Mouse (Mus musculus): ENCODE data around the gene 4930539E08Rik. TPM values are rescaled to one million over a fixed set of nuclear protein-coding genes. Genes with fewer than 3 reads are reported as not detected.

4930539E08Rik gene
- polyA plus RNA-seq, 1 experiment from 2014 or later: 4.8 TPM

DNA sequence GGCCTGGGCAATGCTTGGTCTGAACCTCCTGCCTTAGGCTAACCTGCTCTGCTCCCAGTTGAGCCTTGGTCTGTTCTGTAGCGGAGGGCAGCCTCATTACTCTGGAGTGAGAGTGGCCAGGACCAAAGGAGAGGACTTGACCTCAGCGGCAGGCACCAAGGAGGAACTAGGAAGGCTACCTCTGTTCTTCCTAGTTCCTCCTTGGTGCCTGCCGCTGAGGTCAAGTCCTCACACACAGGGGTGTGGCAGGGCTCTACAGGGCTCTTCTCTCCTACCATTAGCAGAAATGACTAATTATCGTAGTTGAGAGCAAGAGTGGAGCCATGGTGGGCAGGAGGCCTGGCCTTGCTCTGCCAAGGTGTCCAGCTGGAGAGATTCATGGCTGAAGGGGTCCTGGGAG, 47.7 kb downstream of the 4930539E08Rik start:
- no peak overlapping the region for H3K27ac ChIP-seq
- no peak overlapping the region for H3K4me3 ChIP-seq (replicated peaks)
- no peaks in the 10 kb centered on the region for H3K36me3 ChIP-seq
- H3K4me1 ChIP-seq (replicated peaks): no peaks in the 10 kb centered on the region
- no peak overlapping the region for H3K4me2 ChIP-seq (replicated peaks)
- no peak for ATAC-seq
- no peaks in the 10 kb centered on the region for H3K9me3 ChIP-seq
- no peak overlapping the region for H3K9ac ChIP-seq
- WGBS: 85% methylated on average over 4 of the region's 4 CpGs
- H3K27me3 ChIP-seq (replicated peaks): no peaks in the 10 kb centered on the region

DNA sequence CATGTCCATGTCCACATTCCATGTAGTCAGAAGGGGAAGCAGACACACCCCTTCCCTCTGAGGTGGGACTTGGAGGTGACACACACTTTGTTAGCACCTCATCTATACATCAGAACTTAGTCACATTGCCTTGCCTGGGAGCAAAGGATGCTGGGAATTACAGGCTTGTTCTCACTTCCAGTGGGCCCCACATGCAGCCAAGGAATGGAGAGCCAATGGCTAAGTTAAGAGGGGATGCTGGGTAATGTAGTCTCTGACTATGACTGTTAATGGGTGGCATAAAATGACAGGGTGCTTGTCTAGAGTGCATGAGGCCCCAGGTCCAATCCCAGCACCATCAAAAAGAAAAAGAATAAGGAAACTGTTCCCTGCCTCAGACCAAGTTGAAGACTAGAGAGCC, 48.2 kb downstream of the 4930539E08Rik start:
- no peak overlapping the region for H3K4me2 ChIP-seq (replicated peaks)
- H3K27me3 ChIP-seq (replicated peaks): no peaks in the 10 kb centered on the region
- no peaks in the 10 kb centered on the region for H3K36me3 ChIP-seq
- no peak overlapping the region for H3K9ac ChIP-seq
- 0 out of 2 replicates have a peak, but pooled peaks have one; percentile 41 for ATAC-seq
- H3K4me3 ChIP-seq (replicated peaks): no peak overlapping the region
- no peaks in the 10 kb centered on the region for H3K9me3 ChIP-seq
- no peaks in the 10 kb centered on the region for H3K4me1 ChIP-seq (replicated peaks)
- H3K27ac ChIP-seq: no peak overlapping the region

DNA sequence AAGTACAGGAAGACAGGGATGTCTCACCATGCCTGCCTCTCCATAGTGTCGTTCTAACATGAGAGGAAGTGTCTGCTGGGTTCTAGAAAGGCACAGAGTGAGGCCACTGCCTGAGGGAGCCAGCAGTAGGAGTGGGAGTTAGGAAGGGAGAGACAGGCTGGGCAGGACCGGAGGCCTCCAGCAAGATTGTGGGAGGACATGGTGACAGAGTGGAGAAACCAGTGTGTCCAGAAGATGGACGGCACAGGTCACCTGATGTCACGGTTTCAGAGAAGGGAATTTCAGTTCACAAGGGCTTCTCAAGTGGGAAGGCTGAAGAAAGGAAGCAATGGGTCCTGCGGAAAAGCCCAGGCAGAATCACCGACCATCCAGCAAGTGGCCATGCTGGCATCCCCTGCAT, 50.7 kb downstream of the 4930539E08Rik start:
- Histone ChIP-seq H3K9ac (no peak overlapping the region), H3K9me3 (no peaks in the 10 kb centered on the region), H3K27ac (no peak overlapping the region), H3K4me1 (replicated peaks) (no peaks in the 10 kb centered on the region), H3K27me3 (replicated peaks) (no peaks in the 10 kb centered on the region), H3K36me3 (no peaks in the 10 kb centered on the region), H3K4me2 (replicated peaks) (no peak overlapping the region), H3K4me3 (replicated peaks) (no peak overlapping the region)
- 68% methylated on average over 6 of the region's 6 CpGs for WGBS
- ATAC-seq: no peak

DNA sequence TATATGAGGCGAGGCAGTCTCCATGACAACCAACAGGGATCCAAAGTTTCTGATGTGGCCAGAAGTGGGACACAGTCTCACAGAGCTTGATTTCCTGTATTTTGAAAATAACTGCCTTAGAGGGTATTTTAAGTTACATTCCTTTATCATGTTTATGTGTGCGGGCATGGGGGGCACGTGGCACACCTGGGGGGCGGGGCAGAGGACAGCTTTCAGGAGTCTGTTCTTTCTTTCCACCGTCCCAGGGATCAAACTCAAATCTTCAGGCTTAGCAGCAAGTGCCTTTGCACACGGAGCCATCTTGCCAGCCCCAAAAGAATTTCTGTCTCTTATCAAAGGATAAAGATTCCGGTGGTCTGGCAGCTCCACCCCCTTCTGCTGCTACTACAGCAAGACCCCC, 51.2 kb downstream of the 4930539E08Rik start:
- Histone ChIP-seq H3K27me3 (replicated peaks) (no peaks in the 10 kb centered on the region), H3K4me1 (replicated peaks) (no peaks in the 10 kb centered on the region), H3K9me3 (no peaks in the 10 kb centered on the region), H3K36me3 (no peaks in the 10 kb centered on the region), H3K9ac (no peak overlapping the region), H3K4me2 (replicated peaks) (no peak overlapping the region), H3K27ac (no peak overlapping the region), H3K4me3 (replicated peaks) (no peak overlapping the region)
- ATAC-seq: no peak
- 59% methylated on average over 7 of the region's 7 CpGs for WGBS

DNA sequence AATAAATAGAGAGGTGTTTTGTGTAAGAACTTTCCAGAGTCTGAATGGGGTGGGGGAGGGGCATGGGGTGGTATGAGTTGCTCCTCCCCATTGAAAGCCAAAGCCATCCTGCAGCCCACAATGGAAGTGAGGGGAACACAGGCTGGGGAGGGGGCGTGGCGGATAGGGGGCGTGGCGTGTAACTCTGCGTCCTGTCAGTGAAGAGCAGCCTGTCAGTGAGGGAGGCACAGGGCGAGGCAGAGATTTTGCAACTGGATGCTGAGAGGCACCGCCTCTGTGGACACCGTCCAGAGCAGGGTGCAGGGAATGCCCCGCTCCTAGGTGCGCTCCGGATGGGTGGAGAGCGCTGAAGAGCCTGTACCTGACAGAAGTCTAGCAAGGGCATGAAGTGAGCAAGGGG, 56.9 kb downstream of the 4930539E08Rik start, which contains the start of gene Pnpla1:
Gene Pnpla1 (plus strand): TSS at position 207 of the 400 bp plus-strand sequence.
- Histone ChIP-seq H3K27me3 (replicated peaks) (no peaks in the 10 kb centered on the region), H3K4me3 (replicated peaks) (no peak within 1 kb of the TSS), H3K9ac (no peak within 1 kb of the TSS), H3K27ac (no peak within 1 kb of the TSS), H3K36me3 (no peaks in the 10 kb centered on the region), H3K9me3 (no peaks in the 10 kb centered on the region), H3K4me2 (replicated peaks) (no peak within 1 kb of the TSS), H3K4me1 (replicated peaks) (0 out of 2 replicates have a peak, but pooled peaks cover 6% of the 10 kb centered on the region)
- ATAC-seq: peak; percentile 34
- WGBS: 42% methylated on average over 12 of the region's 12 CpGs

- no peak overlapping the region for H3K9ac ChIP-seq
- H3K27ac ChIP-seq: 0 out of 2 replicates have a peak overlapping the region, but pooled peaks have one; percentile 17
- no peaks in the 10 kb centered on the region for H3K27me3 ChIP-seq (replicated peaks)
- no peak overlapping the region for H3K4me2 ChIP-seq (replicated peaks)
- 66% methylated on average over 3 of the region's 3 CpGs for WGBS
- H3K9me3 ChIP-seq: no peaks in the 10 kb centered on the region
- no peaks in the 10 kb centered on the region for H3K36me3 ChIP-seq
- H3K4me3 ChIP-seq (replicated peaks): no peak overlapping the region
- peak; percentile 56; the same call in 1 of the 2 replicates for ATAC-seq
- H3K4me1 ChIP-seq (replicated peaks): 0 out of 2 replicates have a peak, but pooled peaks cover 6% of the 10 kb centered on the region
These were observed 59.1 kb downstream of the 4930539E08Rik start for GRCm38 (mm10) chr17:28856030-28856429.

DNA sequence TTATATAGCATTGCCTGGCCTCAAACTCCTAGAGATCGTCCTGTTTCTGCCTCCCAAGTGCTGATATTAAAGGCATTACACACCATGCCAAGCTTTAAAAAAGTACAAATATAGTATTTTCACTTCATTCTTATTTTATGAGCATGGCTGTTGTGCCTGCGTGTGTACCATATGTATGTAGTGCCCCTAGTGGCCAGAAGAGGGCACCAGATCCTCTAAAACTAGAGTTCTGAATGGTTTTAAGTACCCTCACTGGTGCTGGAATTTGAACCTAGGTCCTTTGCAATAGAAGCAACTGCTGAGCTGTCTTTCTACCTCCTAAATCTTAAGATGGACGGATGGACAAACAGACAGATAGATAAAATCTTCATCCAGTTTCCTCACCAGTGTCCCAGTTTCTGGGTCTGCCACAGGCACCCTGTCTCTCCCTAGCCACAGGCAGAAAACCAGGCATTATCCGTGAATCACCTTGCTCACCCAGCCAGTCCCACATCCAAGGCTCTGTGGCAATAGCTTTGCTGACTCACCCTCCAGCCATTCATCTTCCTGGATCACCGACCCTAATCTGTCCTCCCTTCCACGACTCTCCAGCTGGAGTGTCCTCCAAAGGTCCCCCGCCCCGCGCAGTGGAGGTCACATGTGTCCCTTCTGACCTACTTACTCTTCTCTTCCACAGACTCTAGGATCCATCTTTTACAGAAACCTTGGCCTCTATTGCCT, 59.8 kb downstream of the 4930539E08Rik start:
- Histone ChIP-seq H3K9me3 (no peaks in the 10 kb centered on the region), H3K27me3 (replicated peaks) (no peaks in the 10 kb centered on the region), H3K9ac (no peak overlapping the region), H3K4me3 (replicated peaks) (no peak overlapping the region), H3K4me1 (replicated peaks) (0 out of 2 replicates have a peak, but pooled peaks cover 6% of the 10 kb centered on the region), H3K27ac (peak overlapping the region; percentile 17; the same call in 1 of the 2 replicates), H3K4me2 (replicated peaks) (no peak overlapping the region), H3K36me3 (no peaks in the 10 kb centered on the region)
- ATAC-seq: peak; percentile 63
- WGBS: 62% methylated on average over 9 of the region's 9 CpGs

DNA sequence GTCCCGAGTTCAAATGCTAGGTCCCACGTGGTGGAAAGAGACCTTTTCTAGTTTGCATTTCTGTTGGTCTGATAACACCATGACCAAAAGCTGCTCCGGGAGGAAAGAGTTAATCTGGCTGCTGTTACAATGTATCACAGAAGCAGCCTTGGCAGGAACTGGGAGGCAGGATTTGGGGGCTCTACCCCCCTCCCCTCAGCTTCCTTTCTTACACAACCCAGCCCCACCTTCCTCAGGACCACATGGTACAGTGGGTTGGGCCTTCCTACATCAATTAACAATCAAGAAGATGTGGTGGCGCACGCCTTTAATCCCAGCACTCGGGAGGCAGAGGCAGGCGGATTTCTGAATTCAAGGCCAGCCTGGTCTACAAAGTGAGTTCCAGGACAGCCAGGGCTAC, 60.7 kb downstream of the 4930539E08Rik start:
- H3K9me3 ChIP-seq: no peaks in the 10 kb centered on the region
- H3K27me3 ChIP-seq (replicated peaks): no peaks in the 10 kb centered on the region
- H3K4me1 ChIP-seq (replicated peaks): 0 out of 2 replicates have a peak, but pooled peaks cover 6% of the 10 kb centered on the region
- no peaks in the 10 kb centered on the region for H3K36me3 ChIP-seq
- no peak overlapping the region for H3K27ac ChIP-seq
- H3K4me3 ChIP-seq (replicated peaks): no peak overlapping the region
- no peak overlapping the region for H3K4me2 ChIP-seq (replicated peaks)
- H3K9ac ChIP-seq: no peak overlapping the region
- WGBS: 83% methylated on average over 7 of the region's 7 CpGs
- no peak for ATAC-seq

GRCm38 (mm10) chr17:28850511-28850910, 64.6 kb downstream of the 4930539E08Rik start:
- no peaks in the 10 kb centered on the region for H3K9me3 ChIP-seq
- 0 out of 2 replicates have a peak, but pooled peaks cover under 1% of the 10 kb centered on the region for H3K4me1 ChIP-seq (replicated peaks)
- H3K27me3 ChIP-seq (replicated peaks): no peaks in the 10 kb centered on the region
- 87% methylated on average over 5 of the region's 5 CpGs for WGBS
- H3K27ac ChIP-seq: no peak overlapping the region
- H3K9ac ChIP-seq: no peak overlapping the region
- ATAC-seq: no peak
- no peak overlapping the region; the same call in 1 of the 2 replicates for H3K4me3 ChIP-seq (replicated peaks)
- no peaks in the 10 kb centered on the region for H3K36me3 ChIP-seq
- peak overlapping the region; percentile 52; the same call in 1 of the 2 replicates for H3K4me2 ChIP-seq (replicated peaks)

DNA sequence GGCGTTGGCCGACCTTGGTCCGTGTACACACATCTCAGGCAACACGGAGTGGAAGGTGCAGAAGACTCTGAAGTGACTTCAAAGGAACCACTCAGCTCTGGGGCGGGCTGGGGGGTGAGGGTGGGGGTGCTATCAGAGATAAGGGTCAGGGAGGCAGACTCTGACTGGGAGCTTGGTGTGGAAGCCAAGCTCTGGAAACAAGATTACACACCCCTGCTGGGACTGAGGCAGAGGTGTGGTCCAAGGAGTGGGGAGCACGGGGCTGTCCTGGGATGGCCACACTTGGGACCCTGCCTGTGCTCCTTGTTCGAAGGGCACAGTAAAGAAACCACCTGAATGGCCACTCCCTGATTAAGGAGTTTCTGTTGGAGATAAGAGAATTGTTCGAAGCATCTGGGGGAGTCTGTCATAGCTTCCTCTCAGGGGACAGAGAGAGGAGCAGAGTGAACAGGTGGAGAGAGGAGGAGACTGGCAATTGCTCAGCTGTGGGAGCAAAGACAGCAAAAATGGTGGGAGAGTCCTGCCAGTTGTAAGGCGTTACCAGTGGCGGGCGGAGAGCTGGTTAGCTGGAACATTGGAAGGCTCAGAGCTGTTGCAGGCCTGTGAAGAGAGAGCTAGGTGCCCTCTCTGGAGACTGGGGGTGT, 68.0 kb downstream of the 4930539E08Rik start:
- H3K4me2 ChIP-seq (replicated peaks): peak overlapping the region; percentile 52
- H3K36me3 ChIP-seq: no peaks in the 10 kb centered on the region
- peak; percentile 86 for ATAC-seq
- no peaks in the 10 kb centered on the region for H3K4me1 ChIP-seq (replicated peaks)
- 40% methylated on average over 11 of the region's 11 CpGs for WGBS
- no peaks in the 10 kb centered on the region for H3K27me3 ChIP-seq (replicated peaks)
- H3K27ac ChIP-seq: peak overlapping the region; percentile 92
- H3K4me3 ChIP-seq (replicated peaks): 0 out of 2 replicates have a peak overlapping the region, but pooled peaks have one; percentile 1
- peak overlapping the region; percentile 28 for H3K9ac ChIP-seq
- H3K9me3 ChIP-seq: no peaks in the 10 kb centered on the region
